Mouse (Mus musculus) small intestine, adult 2 months (tissue): ENCODE results near the gene E430018J23Rik.

Source experiments
- CTCF ChIP-seq: fragments of 200-500 bp; IDR thresholded peaks from 2 replicates; pipeline ENCODE4 v1.5.1; 2012; ENCODE audit warnings: low read depth, mild to moderate bottlenecking, control low read depth, inconsistent platforms, low read length, moderate library complexity, mixed read lengths; ENCODE audit not compliant: insufficient replicate concordance, insufficient read length; ENCODE audit errors: extremely low read depth
- POLR2A ChIP-seq: fragments of 200-500 bp; IDR thresholded peaks from 2 replicates; pipeline ENCODE4 v1.6.1; 2012; ENCODE audit warnings: low read depth, mild to moderate bottlenecking, control low read depth, inconsistent platforms, low read length, moderate library complexity

- TF ChIP-seq CTCF, result no peak
- no peak for TF ChIP-seq POLR2A
These were observed 28.8 kb upstream of the E430018J23Rik start for GRCm38 (mm10) chr7:127422247-127422646.
